Mouse (Mus musculus) midbrain, embryonic 14.5 days (tissue): Measurements from ENCODE around the gene Nfasc. TPM values are rescaled to one million over a fixed set of nuclear protein-coding genes. Genes with fewer than 3 reads are reported as not detected.

Source experiments
- ATAC-seq: fragments of 200-750 bp; cut with Nextera tagmentation; 2 replicates; pipeline ENCODE4 v1.8.0; 2017; ENCODE audit warnings: moderate number of reproducible peaks, moderate library complexity; ENCODE audit not compliant: low FRiP score, low TSS enrichment
- DNase-seq: peaks from one replicate; pipeline ENCODE4 v3.0.0-alpha.2; 2015
- H3K27ac ChIP-seq: fragments of 300-500 bp; sonication (generic); replicated peaks from 2 replicates; pipeline ENCODE4 v1.5.1; 2014; ENCODE audit warnings: mild to moderate bottlenecking, low read depth, low read length, moderate library complexity
- H3K27me3 ChIP-seq: fragments of 300-500 bp; sonication (generic); 2 replicates; pipeline ENCODE4 v1.6.1; 2014; ENCODE audit warnings: low read length, control low read depth, mixed read lengths; ENCODE audit not compliant: control insufficient read depth, insufficient read depth
- H3K36me3 ChIP-seq: fragments of 300-500 bp; sonication (generic); 2 replicates; pipeline ENCODE4 v1.6.1; 2014; ENCODE audit warnings: low read length, control low read depth; ENCODE audit not compliant: control insufficient read depth, insufficient read depth
- H3K4me1 ChIP-seq: fragments of 300-500 bp; sonication (generic); 2 replicates; pipeline ENCODE4 v1.6.1; 2014; ENCODE audit warnings: mild to moderate bottlenecking, antibody characterized with exemption, low read length, control low read depth; ENCODE audit not compliant: control insufficient read depth, insufficient read depth
- H3K4me2 ChIP-seq: fragments of 300-500 bp; sonication (generic); 2 replicates; pipeline ENCODE4 v1.6.1; 2014; ENCODE audit warnings: mild to moderate bottlenecking, low read length, moderate library complexity
- H3K4me3 ChIP-seq: fragments of 300-500 bp; sonication (generic); replicated peaks from 2 replicates; pipeline ENCODE4 v1.5.1; 2014; ENCODE audit warnings: low read depth, low read length
- H3K9ac ChIP-seq: fragments of 300-500 bp; sonication (generic); replicated peaks from 2 replicates; pipeline ENCODE4 v1.6.1; 2014; ENCODE audit warnings: mild to moderate bottlenecking, low read length, moderate library complexity
- H3K9me3 ChIP-seq: fragments of 300-500 bp; sonication (generic); 2 replicates; pipeline ENCODE4 v1.6.1; 2016; ENCODE audit warnings: low read length, control low read depth, mixed read lengths; ENCODE audit not compliant: control insufficient read depth
- WGBS: fragments of 180-500 bp; shearing (Covaris S2); extraction: QIAGEN DNeasy Blood & Tissue Kit; methylation state at CpG from one replicate; pipeline ENCODE4 v1.1.7; 2014; 5-methylcytosine and 5-hydroxymethylcytosine counted together
- polyA plus RNA-seq: library from polyadenylated mRNA; unstranded; fragments of >200 nt; fragmentation: Nextera tagmentation; extraction: Ambion mirVana; gene quantifications from 2 replicates; pipeline ENCODE4 v1.2.1, GENCODE M21; 2014

The Nfasc gene
- polyA plus RNA-seq, 1 experiment from 2014 or later, result 48.6 TPM

DNA sequence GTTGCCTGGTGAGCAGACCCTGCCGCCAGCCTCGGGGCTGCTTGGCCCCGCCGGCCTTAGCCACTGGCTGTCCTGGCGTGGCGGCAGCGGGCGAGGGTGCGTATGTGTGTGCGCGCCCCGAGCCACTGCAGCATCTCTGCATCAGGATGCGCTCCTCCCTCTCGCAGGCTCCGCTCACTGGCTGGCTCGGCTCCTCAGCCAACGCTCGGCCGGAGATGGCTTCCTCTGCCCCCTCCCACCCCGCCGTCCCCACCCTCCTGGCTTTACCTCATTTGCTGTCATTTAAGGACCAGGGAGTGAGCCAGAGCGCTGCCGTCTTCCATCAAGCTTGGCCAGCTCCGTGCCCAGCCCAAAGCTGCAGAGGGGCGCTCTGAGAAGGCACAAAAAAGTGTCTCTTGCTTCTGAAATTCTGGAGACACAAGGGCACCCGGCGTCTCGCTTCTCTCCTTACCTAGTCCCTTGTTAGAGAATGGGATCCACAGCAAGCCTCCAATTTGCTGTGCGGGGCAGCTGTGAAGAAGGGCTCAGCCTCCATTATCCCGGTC, 198.8 kb downstream of the Nfasc start, which contains the start of gene Cntn2:
Gene Cntn2 (minus strand): TSS at position 495 of the 545 bp plus-strand sequence.
- H3K4me2 ChIP-seq, result peak within 1 kb of the TSS; percentile 75
- H3K4me1 ChIP-seq, result peaks cover 33% of the 10 kb centered on the region
- under 1% methylated on average over 30 of the region's 30 CpGs for WGBS
- H3K9me3 ChIP-seq, result no peaks in the 10 kb centered on the region
- no peaks in the 10 kb centered on the region for H3K27me3 ChIP-seq
- H3K27ac ChIP-seq, result peak within 1 kb of the TSS; percentile 82
- H3K36me3 ChIP-seq, result no peaks in the 10 kb centered on the region; the same call in 1 of the 2 replicates
- peak within 1 kb of the TSS; percentile 49 for H3K4me3 ChIP-seq
- ATAC-seq (peak; percentile 85), DNase-seq (peak; percentile 89)
- peak within 1 kb of the TSS; percentile 74 for H3K9ac ChIP-seq

DNA sequence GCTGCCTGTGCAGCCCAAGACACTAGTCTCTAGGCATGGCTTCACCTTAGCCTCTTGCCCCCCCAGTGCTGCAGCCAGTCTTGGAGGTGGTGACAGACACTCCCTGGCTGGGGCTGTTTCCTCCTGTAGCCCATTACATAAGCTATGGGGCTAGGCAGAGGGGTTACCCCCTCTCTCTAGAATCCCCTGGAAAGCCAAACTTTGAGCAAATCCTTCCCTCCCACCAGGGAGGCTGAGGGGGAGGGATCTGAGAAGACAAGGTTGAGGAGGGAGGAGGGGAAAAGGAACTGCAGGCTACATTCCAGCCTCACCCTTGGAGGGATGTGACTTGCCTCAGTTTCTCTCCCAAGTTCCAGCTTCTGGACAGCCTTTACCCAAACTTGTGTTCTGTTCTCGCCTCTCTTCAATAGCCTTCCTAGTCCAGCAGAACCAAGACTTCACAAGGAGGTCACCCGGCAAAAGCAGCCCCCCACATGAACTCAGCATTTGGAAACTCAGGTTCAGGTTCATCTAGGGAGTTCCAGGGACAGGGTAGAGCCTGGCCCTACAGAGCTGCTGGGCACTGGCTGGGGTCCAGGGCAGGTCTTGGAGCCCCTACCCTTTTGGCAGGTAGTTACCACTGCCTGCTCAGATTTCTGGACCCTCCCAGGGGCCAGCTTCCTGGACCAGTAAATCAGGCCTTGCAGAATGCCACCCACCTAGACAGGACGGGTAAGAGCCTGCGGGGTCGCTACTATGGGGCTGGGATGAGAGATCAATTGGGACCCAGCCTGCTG, 199.6 kb downstream of the Nfasc start:
- Histone ChIP-seq H3K27ac (peak overlapping the region; percentile 82), H3K4me3 (peak overlapping the region; percentile 49), H3K4me1 (peaks cover 37% of the 10 kb centered on the region), H3K36me3 (no peaks in the 10 kb centered on the region; the same call in 1 of the 2 replicates), H3K27me3 (no peaks in the 10 kb centered on the region), H3K9ac (peak overlapping the region; percentile 74), H3K4me2 (peak overlapping the region; percentile 75), H3K9me3 (no peaks in the 10 kb centered on the region)
- peak; percentile 13 for ATAC-seq
- DNase-seq, result no peak
- 13% methylated on average over 5 of the region's 5 CpGs for WGBS

DNA sequence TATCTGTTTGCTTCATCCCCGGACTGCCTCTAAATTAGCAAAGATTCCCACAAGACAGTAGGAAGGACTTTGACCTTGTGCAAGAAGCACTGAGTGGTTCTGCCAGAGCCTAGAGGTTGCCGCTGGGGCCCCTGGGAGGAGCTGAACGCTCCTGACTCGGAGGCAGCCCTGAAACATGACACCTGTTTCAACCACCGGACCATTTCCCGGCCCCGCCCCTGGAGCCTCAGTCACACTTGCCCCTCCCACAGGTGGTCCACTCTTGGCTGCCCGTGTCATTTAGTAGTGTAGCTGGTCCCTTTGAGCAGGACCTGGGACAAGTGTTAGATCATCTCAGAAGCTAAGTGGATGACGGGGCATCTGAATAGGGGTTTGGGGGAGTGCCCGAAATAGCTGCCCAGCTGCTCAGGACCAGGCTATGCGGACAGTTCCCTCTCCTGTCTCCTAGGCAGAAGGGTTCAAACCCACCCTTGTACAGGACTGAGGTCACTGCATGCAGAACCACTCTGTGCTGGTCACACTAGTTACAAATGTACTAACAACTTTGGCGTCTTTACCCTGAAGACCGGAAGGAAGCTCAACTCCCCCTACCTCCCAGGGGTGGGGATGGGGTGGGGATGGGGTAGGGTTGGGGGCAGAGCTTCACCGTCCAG, 200.3 kb downstream of the Nfasc start:
- no peak overlapping the region; the same call in 1 of the 2 replicates for H3K27ac ChIP-seq
- H3K27me3 ChIP-seq, result no peaks in the 10 kb centered on the region
- DNase-seq (no peak), ATAC-seq (no peak)
- peak overlapping the region; percentile 74; the same call in 1 of the 2 replicates for H3K9ac ChIP-seq
- WGBS, result 5% methylated on average over 14 of the region's 14 CpGs
- no peaks in the 10 kb centered on the region; the same call in 1 of the 2 replicates for H3K36me3 ChIP-seq
- H3K4me1 ChIP-seq, result peaks cover 37% of the 10 kb centered on the region
- peak overlapping the region; percentile 75 for H3K4me2 ChIP-seq
- H3K9me3 ChIP-seq, result no peaks in the 10 kb centered on the region
- peak overlapping the region; percentile 49 for H3K4me3 ChIP-seq

DNA sequence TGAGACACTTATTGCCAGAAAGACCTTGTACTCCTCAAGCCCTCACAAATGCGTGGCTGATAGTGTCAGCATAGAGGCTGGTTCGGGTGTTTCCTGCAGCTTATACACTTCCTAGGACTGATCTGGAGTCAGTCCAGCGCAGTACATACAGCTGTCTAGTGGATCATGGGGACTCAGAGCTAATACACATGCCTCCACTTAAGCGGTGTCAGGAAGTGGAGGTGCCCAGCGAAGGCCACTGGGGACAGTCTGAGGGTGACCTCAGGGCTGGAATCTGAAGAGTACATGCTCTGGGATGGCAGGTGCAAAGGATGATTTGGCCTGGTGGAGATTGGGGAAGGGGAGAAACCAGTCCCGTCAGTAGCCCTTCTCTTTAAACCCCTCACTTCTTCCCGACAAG, 200.9 kb downstream of the Nfasc start:
- no peak overlapping the region for H3K27ac ChIP-seq
- H3K4me2 ChIP-seq, result peak overlapping the region; percentile 75
- ATAC-seq, result no peak
- H3K9me3 ChIP-seq, result no peaks in the 10 kb centered on the region
- no peaks in the 10 kb centered on the region for H3K27me3 ChIP-seq
- WGBS, result 61% methylated on average over 7 of the region's 7 CpGs
- peak overlapping the region; percentile 49 for H3K4me3 ChIP-seq
- peaks cover 37% of the 10 kb centered on the region for H3K4me1 ChIP-seq
- no peaks in the 10 kb centered on the region; the same call in 1 of the 2 replicates for H3K36me3 ChIP-seq
- no peak overlapping the region for H3K9ac ChIP-seq
- DNase-seq, result no peak

DNA sequence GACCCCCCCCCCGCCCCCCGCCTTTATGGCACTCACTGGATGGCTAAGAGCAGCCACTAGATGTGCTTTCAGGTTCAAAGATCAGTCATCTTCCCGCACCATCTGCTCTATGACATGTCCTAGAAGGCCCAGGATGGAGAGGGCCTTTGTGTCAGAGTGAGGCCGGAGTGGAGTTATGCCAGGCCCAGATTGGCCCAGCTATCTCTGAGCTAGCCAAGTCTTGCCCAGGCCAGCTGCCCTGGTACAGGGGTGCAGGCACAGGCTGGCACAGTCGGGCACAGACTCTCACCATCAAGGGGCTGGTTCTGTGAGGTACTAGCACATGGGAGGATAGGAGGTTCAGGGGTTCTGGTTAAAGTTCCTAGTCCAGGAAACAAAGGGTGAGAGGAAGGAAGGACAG, 203.9 kb downstream of the Nfasc start:
- H3K4me2 ChIP-seq, result peak overlapping the region; percentile 75
- DNase-seq (no peak), ATAC-seq (no peak)
- peaks cover 4% of the 10 kb centered on the region; the same call in 1 of the 2 replicates for H3K36me3 ChIP-seq
- peaks cover 63% of the 10 kb centered on the region for H3K4me1 ChIP-seq
- no peak overlapping the region for H3K9ac ChIP-seq
- no peaks in the 10 kb centered on the region for H3K27me3 ChIP-seq
- H3K27ac ChIP-seq, result no peak overlapping the region
- WGBS, result 66% methylated on average over 5 of the region's 5 CpGs
- no peaks in the 10 kb centered on the region for H3K9me3 ChIP-seq
- no peak overlapping the region for H3K4me3 ChIP-seq

DNA sequence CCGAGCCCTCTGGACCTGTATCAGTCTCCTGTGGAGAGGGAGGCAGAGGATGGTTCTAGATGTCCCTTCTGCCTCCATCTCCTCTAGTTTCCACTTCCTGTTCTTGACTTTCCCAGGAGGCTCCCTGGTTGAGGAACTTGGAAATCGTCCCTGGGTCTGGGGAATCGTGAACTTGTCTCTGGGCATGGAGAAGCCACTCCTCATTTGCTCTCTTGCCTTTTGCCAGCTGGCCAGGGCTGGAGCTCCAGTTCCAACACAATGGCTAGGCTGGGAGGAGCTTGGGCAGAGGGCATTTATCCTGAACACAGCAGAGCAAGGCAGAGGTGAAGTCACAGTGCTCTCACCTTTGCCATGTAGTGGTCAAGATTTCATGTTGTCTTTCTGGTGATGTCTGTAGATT, 205.2 kb downstream of the Nfasc start:
- H3K4me2 ChIP-seq, result no peak overlapping the region
- H3K27ac ChIP-seq, result no peak overlapping the region
- H3K9me3 ChIP-seq, result no peaks in the 10 kb centered on the region
- H3K27me3 ChIP-seq, result no peaks in the 10 kb centered on the region
- H3K4me3 ChIP-seq, result no peak overlapping the region
- H3K36me3 ChIP-seq, result peaks cover 9% of the 10 kb centered on the region; the same call in 1 of the 2 replicates
- H3K9ac ChIP-seq, result no peak overlapping the region
- WGBS, result 89% methylated on average over 3 of the region's 3 CpGs
- no peak for DNase-seq
- H3K4me1 ChIP-seq, result peaks cover 61% of the 10 kb centered on the region
- ATAC-seq, result no peak

DNA sequence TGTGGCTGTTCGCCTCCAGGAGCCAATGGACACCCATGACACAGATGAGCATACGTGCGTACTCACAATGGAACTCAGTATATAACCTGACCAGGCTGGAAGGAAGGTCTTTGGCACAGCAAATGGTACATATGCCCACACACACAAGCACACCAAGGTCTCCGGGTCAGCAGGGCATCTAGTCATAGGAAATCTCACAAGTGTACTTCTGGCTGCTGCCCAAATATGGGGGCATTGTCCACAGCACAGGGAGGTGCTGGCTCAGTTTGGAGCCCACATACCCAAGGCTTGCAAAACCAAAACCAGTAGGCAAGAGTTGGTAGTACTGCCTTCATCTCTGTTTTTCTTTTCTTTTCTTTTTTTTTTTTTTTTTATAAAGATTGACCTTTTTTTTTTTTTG, 206.1 kb downstream of the Nfasc start:
- no peak overlapping the region for H3K4me3 ChIP-seq
- ATAC-seq (no peak), DNase-seq (no peak)
- no peaks in the 10 kb centered on the region for H3K27me3 ChIP-seq
- no peaks in the 10 kb centered on the region for H3K9me3 ChIP-seq
- H3K4me1 ChIP-seq, result peaks cover 63% of the 10 kb centered on the region
- H3K9ac ChIP-seq, result no peak overlapping the region
- no peak overlapping the region for H3K4me2 ChIP-seq
- H3K27ac ChIP-seq, result no peak overlapping the region
- peaks cover 9% of the 10 kb centered on the region; the same call in 1 of the 2 replicates for H3K36me3 ChIP-seq
- WGBS, result 92% methylated on average over 4 of the region's 4 CpGs

DNA sequence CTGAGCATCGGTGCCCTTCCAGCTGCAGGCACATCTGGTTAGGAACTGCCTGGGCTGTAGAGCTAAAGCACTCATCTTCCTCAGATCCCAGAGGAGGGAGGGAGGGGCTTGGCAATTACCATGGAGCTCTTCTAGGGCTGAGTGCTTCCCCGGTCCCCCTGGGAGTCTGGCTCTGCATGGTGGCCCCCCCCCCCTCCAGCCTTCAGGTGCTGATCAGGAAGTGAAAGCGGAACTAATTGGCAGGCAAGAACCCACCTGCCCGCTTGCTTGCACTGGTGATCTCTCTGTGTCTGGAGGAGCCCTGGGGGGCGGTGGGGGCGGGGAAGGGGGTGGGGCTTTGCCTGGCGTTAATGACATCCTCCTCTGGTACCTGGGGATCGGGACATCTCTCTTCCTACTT, 207.8 kb downstream of the Nfasc start:
- no peaks in the 10 kb centered on the region for H3K9me3 ChIP-seq
- peak overlapping the region; percentile 27 for H3K4me2 ChIP-seq
- no peak overlapping the region for H3K9ac ChIP-seq
- no peaks in the 10 kb centered on the region for H3K27me3 ChIP-seq
- H3K36me3 ChIP-seq, result peaks cover 12% of the 10 kb centered on the region
- DNase-seq, result peak; percentile 63
- peak overlapping the region; percentile 70 for H3K27ac ChIP-seq
- H3K4me3 ChIP-seq, result no peak overlapping the region
- 4% methylated on average over 8 of the region's 8 CpGs for WGBS
- 0 out of 2 replicates have a peak, but pooled peaks have one; percentile 29 for ATAC-seq
- H3K4me1 ChIP-seq, result peaks cover 57% of the 10 kb centered on the region
